Mouse (Mus musculus) stomach, postnatal 0 days (tissue): ENCODE data around the gene Epsti1.

Experiments
- CTCF ChIP-seq: IDR thresholded peaks from 2 replicates; pipeline ENCODE4 v1.5.1; 2016; ENCODE audit warnings: antibody characterized with exemption, low read depth, mild to moderate bottlenecking, moderate library complexity
- EP300 ChIP-seq: optimal IDR thresholded peaks from 2 replicates; pipeline ENCODE3; 2016; ENCODE audit warnings: antibody characterized with exemption

GRCm38 (mm10) chr14:77886376-77886775 is 17.7 kb upstream of the Epsti1 start:
- TF ChIP-seq CTCF = no peak
- TF ChIP-seq EP300 = no peak
